Mouse (Mus musculus) E14TG2a.4 (cell line): Measurements from ENCODE around the gene Sh3bgrl3.

Experiments used
- CTCF ChIP-seq: conservative IDR thresholded peaks from 2 replicates; pipeline ENCODE4 v1.5.1; 2014; ENCODE audit warnings: low read length
- POU5F1 ChIP-seq: IDR thresholded peaks from 2 replicates; pipeline ENCODE4 v1.6.1; 2014; ENCODE audit warnings: low read length, borderline replicate concordance

DNA sequence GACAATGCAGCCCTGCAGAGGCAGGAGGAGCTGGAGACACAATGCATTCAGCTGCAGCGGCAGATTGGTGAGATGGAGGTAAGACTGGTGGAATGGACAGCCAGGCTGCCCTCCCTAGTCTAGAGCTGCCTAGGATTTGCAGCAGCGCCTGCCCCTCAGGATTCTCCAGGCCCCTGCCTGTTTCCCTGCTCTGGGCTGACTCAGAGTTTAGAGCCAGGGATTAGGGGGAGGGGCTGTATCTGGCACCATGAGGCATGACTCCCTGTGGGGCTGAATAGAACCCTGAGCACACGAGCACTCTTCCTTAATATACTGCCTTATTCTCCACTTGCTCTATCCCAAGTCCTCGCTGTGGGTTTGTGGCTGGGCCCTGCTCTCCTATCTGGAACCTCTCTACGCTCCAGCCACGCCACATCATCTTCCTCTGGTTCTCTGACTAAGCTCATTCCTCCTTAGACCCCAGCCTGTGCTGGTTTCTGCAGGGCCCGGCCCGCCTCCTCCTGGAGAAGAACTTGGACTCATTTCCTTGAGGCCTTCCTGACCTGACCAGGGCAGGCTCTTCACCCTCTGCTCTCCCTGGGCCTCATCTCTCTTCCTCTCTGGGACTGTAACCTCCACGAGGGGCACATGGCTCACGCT, 15.1 kb downstream of the Sh3bgrl3 start:
- no peak for TF ChIP-seq CTCF
- no peak for TF ChIP-seq POU5F1
